Mouse (Mus musculus) fibroblast of lung, adult 2 months (primary cell): ENCODE measurements at regions not wholly inside any gene's neighbourhood (a gene's known extent, or its start where the extent isn't known, plus 50 kb on each side); places are given as distances from the start of the nearest gene placed in this dataset.

ENCODE experiments used
- DNase-seq: peaks from one replicate; pipeline ENCODE4 v3.0.0-alpha.2; 2011; ENCODE audit warnings: low read depth

- no peak for DNase-seq
These were observed 178.4 kb upstream of the Elac2 start for GRCm38 (mm10) chr11:64800246-64801121.

DNA sequence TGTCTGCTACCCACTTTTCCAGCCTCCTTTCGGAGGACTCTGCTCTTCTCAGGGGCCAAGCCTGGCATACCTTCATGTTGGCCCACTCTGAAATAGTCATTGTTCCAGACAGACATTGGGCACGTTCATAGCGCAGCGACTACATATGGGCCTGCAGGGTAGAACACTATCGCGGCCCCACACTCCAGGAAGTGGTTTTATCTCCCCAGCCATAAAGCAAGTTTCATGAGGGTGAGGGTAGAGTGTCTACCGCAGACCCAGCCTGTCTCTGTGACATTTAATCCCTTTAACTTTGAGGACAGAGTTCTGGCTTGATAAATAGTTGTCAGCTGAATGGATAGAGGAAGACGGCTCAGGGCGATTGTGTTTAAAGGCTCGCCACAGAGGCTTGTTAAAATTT is 177.5 kb upstream of the Elac2 start:
- no peak for DNase-seq

- DNase-seq = no peak
These were observed 173.3 kb upstream of the Elac2 start for GRCm38 (mm10) chr11:64805567-64805966.

- no peak for DNase-seq
These were observed 166.4 kb upstream of the Elac2 start for GRCm38 (mm10) chr11:64812408-64812807.

GRCm38 (mm10) chr11:64829429-64829828 is 149.4 kb upstream of the Elac2 start:
- DNase-seq = no peak

GRCm38 (mm10) chr11:64832453-64832852 is 146.4 kb upstream of the Elac2 start:
- no peak for DNase-seq

DNA sequence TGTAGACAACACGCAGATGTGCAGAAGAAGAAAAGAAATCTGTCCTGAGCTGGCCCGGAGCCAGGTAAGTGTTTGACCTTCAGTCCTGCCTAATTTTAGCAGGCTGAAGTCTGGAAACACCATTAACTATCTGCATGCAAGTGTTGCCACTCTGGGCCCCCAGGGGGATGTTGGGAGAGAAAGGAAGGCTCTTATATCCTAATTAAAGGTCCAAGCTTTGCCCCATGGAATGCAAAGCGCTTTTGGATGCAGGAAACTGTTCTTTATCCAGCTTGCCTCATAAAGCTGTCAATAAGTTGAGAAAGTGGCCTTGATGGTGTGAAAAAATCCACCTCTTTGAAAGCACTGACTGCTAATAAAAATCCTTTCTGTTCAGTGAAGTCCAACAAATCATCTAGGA is 145.1 kb upstream of the Elac2 start:
- DNase-seq = no peak

GRCm38 (mm10) chr11:64836771-64837170 is 142.1 kb upstream of the Elac2 start:
- DNase-seq = no peak

DNA sequence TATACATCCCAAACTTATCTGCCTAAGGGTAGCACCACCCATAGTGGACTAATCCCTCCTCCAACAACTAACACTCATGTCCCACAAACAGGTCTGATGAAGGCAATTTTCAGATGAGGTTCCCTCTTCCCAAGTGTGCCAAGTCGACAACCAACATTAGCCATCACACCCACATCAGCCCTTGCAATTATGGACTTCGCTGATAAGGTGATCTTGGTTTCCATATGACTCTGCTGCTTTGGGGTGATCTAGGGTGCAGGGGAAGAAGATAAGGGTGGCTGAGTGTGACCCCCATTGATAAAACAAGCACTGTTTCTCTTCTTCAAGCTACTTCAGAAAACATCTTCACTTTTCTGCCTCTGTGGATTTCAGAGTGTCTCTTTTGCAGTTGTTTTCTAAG is 137.7 kb upstream of the Elac2 start:
- no peak for DNase-seq

DNA sequence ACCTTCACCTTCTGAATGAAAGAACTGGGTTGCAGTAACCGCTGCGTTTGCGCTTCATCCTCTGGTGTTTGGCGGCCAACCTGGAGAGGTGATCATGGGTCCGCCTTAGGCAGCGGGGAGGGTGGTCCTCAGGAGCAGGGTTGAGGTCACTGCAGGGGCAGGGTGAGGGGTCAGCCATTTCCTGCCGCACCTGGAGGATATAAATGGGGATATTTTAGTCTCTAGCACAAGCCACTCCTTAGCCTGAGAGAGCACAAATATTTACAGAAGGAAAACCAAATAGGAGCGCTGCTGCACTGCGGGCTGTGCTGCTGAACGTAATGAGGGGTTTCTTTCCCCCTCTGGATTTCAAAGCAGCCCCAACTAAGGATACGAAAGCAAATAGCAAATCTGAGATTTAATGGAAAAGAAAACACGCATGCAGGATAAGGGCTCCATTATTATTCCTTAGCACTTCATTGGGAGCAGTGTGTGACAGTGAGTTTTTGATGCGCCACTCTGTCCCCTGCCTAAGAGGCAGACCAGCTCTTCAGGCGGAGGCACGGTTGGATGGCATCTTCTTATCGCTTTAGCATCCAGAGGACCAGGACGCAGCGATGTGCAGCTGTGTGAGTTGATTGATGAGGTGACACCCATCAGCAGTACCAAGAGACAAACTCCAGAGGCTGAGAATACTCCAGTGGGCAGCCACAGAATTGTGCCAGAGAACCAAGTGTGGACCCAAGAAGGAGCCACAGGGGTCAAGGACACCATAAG is 135.9 kb upstream of the Elac2 start:
- DNase-seq = no peak

DNA sequence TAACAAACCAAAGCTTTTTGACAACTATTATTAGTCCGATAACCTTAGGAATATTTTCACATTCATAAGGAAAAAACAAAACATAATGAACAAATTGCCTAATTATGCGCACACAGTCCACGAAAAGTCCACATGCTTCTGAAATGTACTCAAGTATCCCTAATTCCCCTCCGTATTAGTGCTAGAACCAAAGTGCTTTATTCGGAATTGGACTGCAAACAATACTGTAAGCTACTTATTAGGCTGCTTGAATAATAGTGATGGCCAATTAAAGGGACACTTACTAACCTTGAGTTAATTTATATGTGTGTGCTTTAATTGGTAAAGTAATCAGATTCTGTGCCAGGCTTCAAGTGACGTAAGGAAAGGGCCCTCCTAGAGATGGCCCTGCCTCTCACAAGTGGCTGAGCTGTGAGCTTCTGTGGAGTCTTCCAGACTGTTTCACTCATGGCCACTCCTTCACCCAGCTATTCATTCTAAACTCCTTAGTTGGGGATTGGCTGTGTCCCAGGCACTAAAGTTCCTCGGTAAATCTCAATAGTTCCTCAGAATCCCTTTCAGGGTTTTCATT is 132.2 kb upstream of the Elac2 start:
- DNase-seq = no peak

GRCm38 (mm10) chr11:64859636-64860035 is 119.2 kb upstream of the Elac2 start:
- no peak for DNase-seq

DNA sequence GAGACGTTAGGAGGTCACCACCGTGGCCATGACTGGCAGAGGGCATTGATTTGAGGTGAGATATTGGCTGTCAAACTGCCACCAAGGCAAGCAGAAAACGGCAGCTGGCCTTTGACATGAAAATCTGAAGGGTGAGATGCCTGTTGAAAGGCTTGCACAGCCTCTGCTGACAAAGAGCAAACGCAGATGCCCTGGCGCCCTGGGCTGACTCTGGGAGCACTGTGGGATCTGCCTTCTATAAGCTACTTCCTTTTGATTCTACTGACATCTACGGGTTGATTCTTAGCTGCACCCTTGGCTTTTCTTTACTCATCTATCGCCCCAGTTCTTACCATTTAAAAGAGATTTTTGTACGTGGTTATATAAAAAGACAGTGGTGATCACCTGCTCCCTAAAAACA is 98.2 kb upstream of the Elac2 start:
- no peak for DNase-seq

DNA sequence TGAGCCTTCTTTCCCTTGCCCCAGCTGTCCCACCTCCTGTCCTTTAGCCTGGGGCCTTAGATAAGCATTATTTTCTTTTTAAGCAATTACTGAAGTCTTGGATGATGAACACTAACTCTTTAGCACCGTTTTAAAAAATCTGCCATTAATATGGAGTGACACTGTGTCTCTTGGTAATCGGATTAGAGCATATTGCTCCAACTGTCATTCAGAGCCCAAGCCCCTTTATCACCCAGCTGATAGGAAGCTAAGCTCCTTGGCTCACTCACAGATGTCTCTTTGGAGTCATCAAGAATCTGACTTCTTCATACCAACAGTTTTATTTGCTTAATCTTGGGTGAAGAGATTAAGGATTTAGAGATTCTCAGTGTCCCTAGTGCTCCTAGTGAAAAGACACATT is 94.3 kb upstream of the Elac2 start:
- DNase-seq = no peak

GRCm38 (mm10) chr11:64889335-64890020 is 89.4 kb upstream of the Elac2 start:
- no peak for DNase-seq

DNA sequence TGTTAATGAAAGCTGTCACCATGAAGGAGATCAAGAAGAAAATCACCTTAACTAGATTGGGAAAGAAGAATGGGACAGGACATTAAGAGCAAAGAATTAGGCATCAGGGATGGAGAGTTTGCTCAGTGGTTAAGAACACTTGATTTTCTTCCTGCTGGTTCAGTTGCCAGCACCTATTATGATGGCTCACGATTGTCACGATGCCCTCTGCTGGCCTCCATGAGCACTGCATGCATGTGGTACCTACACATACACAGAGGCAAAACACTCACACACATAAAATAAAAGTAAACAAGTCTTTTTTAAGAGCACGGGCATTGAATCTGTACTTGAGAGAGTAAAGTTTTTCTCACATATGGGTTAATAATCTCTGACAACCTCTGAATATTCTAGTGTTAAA is 88.1 kb upstream of the Elac2 start:
- DNase-seq = no peak

DNA sequence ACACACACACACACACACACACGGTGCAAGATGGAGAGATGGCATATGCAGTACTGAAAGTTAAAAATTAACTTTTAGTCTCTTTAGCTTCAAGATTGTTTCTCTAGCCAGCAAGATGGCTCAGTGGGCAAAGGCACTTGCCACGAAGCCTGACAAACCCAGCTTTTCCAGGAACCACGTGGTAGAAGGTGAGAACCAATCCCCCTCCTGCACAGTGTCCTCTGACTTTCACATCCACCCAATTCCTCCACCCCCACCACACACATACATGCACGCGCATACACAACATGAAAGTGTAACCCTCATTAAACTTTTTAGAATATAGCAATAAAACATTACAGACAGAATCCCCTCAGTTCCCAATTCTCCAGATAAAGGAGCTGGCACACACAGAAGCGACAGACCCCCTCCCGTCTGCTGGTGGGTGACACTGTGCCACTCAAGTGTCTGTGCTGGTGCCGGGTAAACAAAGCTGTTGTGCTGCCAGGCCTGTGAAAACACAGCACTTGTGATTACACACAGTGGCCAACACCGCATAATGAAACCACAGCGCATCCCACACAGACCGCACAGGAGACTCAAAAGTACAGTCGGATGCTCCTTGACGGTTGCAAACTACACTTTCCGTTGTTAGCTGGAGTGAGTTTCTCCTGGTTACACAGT is 82.9 kb upstream of the Elac2 start:
- no peak for DNase-seq

DNA sequence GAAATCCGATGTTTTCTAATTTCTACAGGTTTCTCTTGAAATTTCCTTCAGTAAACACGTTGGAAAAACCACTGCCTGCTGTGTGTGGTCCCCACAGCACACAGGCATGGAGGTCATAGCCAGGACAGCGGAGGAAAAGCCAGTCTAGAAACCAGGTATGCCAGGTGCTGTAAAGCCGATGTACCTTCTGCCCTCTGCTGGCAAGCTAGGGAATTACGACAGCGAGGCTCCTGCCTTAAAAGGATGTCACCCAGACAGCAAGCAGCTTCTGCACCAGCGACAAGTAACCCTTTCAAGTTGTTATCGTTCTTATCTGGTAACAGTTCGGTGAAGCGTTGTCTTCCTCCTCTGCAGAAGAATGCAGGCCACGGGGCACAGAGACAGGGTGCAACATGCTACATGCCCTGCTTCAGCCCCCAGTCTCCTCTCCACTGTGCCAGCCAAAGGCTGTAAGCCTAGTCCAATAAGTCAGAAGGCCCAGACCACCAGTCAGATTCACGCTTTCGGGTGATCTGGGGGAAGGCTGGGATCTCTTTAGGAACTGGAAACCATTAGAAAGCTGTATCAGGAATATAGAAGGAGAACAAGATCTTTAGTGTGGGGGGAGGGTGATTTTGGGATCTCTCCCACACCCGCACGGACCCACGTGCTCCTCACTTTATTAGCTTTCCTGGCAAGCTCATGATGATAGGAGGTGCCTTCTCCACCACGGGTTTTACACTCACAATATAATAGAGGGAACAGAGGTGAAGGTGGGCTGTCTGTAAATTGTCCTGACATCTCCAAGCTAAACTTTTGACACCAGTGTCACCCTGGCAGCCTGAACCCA is 79.9 kb upstream of the Elac2 start:
- DNase-seq = peak; percentile 16

- no peak for DNase-seq
These were observed 79.1 kb upstream of the Elac2 start for GRCm38 (mm10) chr11:64899587-64900278.

- DNase-seq = no peak
These were observed 62.1 kb upstream of the Elac2 start for GRCm38 (mm10) chr11:64916783-64917182.
